Mouse (Mus musculus) heart, postnatal 0 days (tissue): Measurements from ENCODE around the gene Pate1.

ENCODE experiments used
- CTCF ChIP-seq: IDR thresholded peaks from 2 replicates; pipeline ENCODE4 v1.5.1; 2016; ENCODE audit warnings: antibody characterized with exemption, control low read depth, low read depth
- EP300 ChIP-seq: IDR thresholded peaks from 2 replicates; pipeline ENCODE4 v1.6.1; 2016; ENCODE audit warnings: antibody characterized with exemption, low read depth

DNA sequence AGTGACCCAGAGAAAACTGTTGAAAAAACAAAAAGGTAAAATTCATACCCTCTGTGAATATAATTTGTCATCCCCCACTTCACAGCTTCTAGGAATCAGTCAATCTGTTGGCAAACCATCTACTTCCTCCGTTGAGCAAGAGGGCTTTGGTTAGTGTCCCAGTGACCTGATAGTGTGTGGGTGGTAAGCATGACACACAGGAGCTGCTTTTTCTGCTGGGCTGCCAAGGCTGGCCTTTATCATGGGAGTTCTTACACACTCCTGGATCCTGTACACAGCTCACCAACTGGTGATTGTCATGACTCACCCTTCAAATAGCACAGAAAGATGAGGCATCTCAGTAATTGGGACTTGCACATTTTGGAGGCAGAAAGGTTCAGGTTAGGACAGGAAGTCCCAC, at the start of gene Pate1:
- TF ChIP-seq CTCF (no peak), EP300 (no peak)
